Mouse (Mus musculus) liver, postnatal 0 days (tissue): ENCODE data around the gene Sacm1l. TPM values are rescaled to one million over a fixed set of nuclear protein-coding genes. Genes with fewer than 3 reads are reported as not detected.

ENCODE experiments used
- ATAC-seq: fragments of 200-750 bp; cut with Nextera tagmentation; 2 replicates; pipeline ENCODE4 v1.8.0; 2017; ENCODE audit warnings: mild to moderate bottlenecking, moderate library complexity
- DNase-seq: peaks from one replicate; pipeline ENCODE4 v3.0.0-alpha.2; 2016
- H3K27ac ChIP-seq: fragments of 300-500 bp; sonication (generic); 2 replicates; pipeline ENCODE4 v1.5.1; 2014; ENCODE audit warnings: antibody characterized with exemption, moderate library complexity, mild to moderate bottlenecking, low read depth
- H3K27me3 ChIP-seq: fragments of 300-500 bp; sonication (generic); 2 replicates; pipeline ENCODE4 v1.6.1; 2014; ENCODE audit warnings: low read length, control low read depth, mixed read lengths; ENCODE audit not compliant: insufficient read depth
- H3K36me3 ChIP-seq: fragments of 300-500 bp; sonication (generic); replicated peaks from 2 replicates; pipeline ENCODE4 v1.6.1; 2014; ENCODE audit warnings: mild to moderate bottlenecking, control low read depth, low read length, moderate library complexity, mixed read lengths; ENCODE audit not compliant: insufficient read depth
- H3K4me1 ChIP-seq: fragments of 300-500 bp; sonication (generic); 2 replicates; pipeline ENCODE4 v1.6.1; 2014; ENCODE audit warnings: antibody characterized with exemption, mild to moderate bottlenecking, control low read depth; ENCODE audit not compliant: insufficient read depth
- H3K4me2 ChIP-seq: fragments of 300-500 bp; sonication (generic); 2 replicates; pipeline ENCODE4 v1.6.1; 2014; ENCODE audit warnings: low read depth, mild to moderate bottlenecking, low read length, moderate library complexity, mixed read lengths
- H3K4me3 ChIP-seq: fragments of 300-500 bp; sonication (generic); 2 replicates; pipeline ENCODE4 v1.5.1; 2014; ENCODE audit warnings: low read depth, low read length
- H3K9ac ChIP-seq: fragments of 300-500 bp; sonication (generic); replicated peaks from 2 replicates; pipeline ENCODE4 v1.6.1; 2014; ENCODE audit warnings: mild to moderate bottlenecking, moderate library complexity
- H3K9me3 ChIP-seq: fragments of 300-500 bp; sonication (generic); 2 replicates; pipeline ENCODE4 v1.6.1; 2016; ENCODE audit warnings: mild to moderate bottlenecking, control low read depth, low read length, mixed read lengths
- CTCF ChIP-seq: sonication (generic); IDR thresholded peaks from 2 replicates; pipeline ENCODE4 v1.5.1; 2016; ENCODE audit warnings: antibody characterized with exemption, low read depth
- EP300 ChIP-seq: IDR thresholded peaks from 2 replicates; pipeline ENCODE4 v1.6.1; 2016; ENCODE audit warnings: antibody characterized with exemption, low read depth, mild to moderate bottlenecking
- WGBS: fragments of 180-500 bp; shearing (Covaris S2); extraction: QIAGEN DNeasy Blood & Tissue Kit; methylation state at CpG from one replicate; pipeline ENCODE4 v1.1.7; 2014; ENCODE audit not compliant: insufficient replicate concordance; 5-methylcytosine and 5-hydroxymethylcytosine counted together
- polyA plus RNA-seq: library from polyadenylated mRNA; unstranded; fragments of >200 nt; fragmentation: Nextera tagmentation; extraction: Ambion mirVana; gene quantifications from 2 replicates; pipeline ENCODE4 v1.2.1, GENCODE M21; 2015

The Sacm1l gene
- polyA plus RNA-seq, 1 experiment from 2014 or later, result 22.2 TPM

GRCm38 (mm10) chr9:123638668-123639089, 109.1 kb downstream of the Sacm1l start:
- ATAC-seq, result peak; percentile 53; the same call in 1 of the 2 replicates
- no peak for TF ChIP-seq EP300
- peak; percentile 78 for TF ChIP-seq CTCF
- no peak overlapping the region for H3K9ac ChIP-seq
- WGBS, result 36% methylated on average over 1 of the region's 1 CpGs
- H3K4me2 ChIP-seq, result no peak overlapping the region
- H3K36me3 ChIP-seq, result no peaks in the 10 kb centered on the region
- H3K4me1 ChIP-seq, result no peaks in the 10 kb centered on the region
- no peak overlapping the region for H3K4me3 ChIP-seq
- DNase-seq, result no peak
- H3K27ac ChIP-seq, result no peak overlapping the region
- no peaks in the 10 kb centered on the region for H3K27me3 ChIP-seq
- H3K9me3 ChIP-seq, result no peaks in the 10 kb centered on the region

DNA sequence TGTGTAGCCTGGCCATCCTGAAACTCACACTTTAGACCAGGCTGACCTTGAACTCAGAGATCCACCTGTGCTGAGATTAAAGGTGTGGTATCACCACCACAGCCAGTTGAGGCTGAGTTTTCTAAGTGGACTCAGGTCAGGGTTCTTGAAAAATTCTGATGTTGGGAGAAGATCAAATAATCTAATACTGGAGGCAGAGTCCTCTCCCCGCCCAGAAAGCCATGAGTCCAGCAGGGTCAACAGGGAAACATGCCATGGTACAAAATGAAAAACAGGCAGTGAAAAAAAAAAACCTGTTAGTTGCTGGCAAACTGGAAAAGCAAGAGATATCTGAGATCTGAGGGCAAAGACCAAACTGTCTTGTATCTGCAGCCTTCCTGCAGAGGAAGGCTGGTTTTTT, 110.5 kb downstream of the Sacm1l start:
- WGBS, result 54% methylated on average over 1 of the region's 1 CpGs
- Histone ChIP-seq H3K36me3 (no peaks in the 10 kb centered on the region), H3K9ac (no peak overlapping the region), H3K9me3 (no peaks in the 10 kb centered on the region), H3K4me3 (no peak overlapping the region), H3K4me1 (no peaks in the 10 kb centered on the region), H3K27ac (no peak overlapping the region), H3K4me2 (no peak overlapping the region), H3K27me3 (no peaks in the 10 kb centered on the region)
- DNase-seq (no peak), ATAC-seq (no peak)
- no peak for TF ChIP-seq EP300
- no peak for TF ChIP-seq CTCF

Other genes with a start within 250 kb of the Sacm1l start
- 1,315 and 1,350 TPM in 2 replicates for gene Lars2, start 162.8 kb upstream of the Sacm1l start, polyA plus RNA-seq
- gene Limd1, start 51.1 kb upstream of the Sacm1l start, polyA plus RNA-seq, result 11.9 and 12.4 TPM in 2 replicates
- 0.09 and 0.16 TPM in 2 replicates for gene Slc6a20b, start 102.8 kb downstream of the Sacm1l start, polyA plus RNA-seq
- gene Ccr9, start 148.7 kb downstream of the Sacm1l start, polyA plus RNA-seq, result 0.19 and 0.23 TPM in 2 replicates
- 2.3 and 2.4 TPM in 2 replicates for gene Slc6a20a, start 149.1 kb downstream of the Sacm1l start, polyA plus RNA-seq
- 16.6 and 16.8 TPM in 2 replicates for gene Lztfl1, start 187.9 kb downstream of the Sacm1l start, polyA plus RNA-seq